Mouse (Mus musculus) E14TG2a.4 (cell line): Measurements from ENCODE around the gene Dip2c.

Experiments
- H3K27me3 ChIP-seq: 2 replicates; pipeline ENCODE4 v1.6.1; 2014; ENCODE audit warnings: low read length, control low read depth; ENCODE audit not compliant: insufficient read depth
- H3K36me3 ChIP-seq: 2 replicates; pipeline ENCODE4 v1.6.1; 2014; ENCODE audit warnings: low read length, control low read depth; ENCODE audit not compliant: insufficient read depth
- H3K4me1 ChIP-seq: replicated peaks from 2 replicates; pipeline ENCODE4 v1.6.1; 2014; ENCODE audit warnings: low read depth, low read length, control low read depth
- H3K4me3 ChIP-seq: replicated peaks from 2 replicates; pipeline ENCODE4 v1.5.1; 2014; ENCODE audit warnings: mild to moderate bottlenecking, low read length
- H3K9me3 ChIP-seq: 2 replicates; pipeline ENCODE4 v1.6.1; 2014; ENCODE audit warnings: low read length, control low read depth
- CTCF ChIP-seq: conservative IDR thresholded peaks from 2 replicates; pipeline ENCODE4 v1.5.1; 2014; ENCODE audit warnings: low read length
- NANOG ChIP-seq: IDR thresholded peaks from 2 replicates; pipeline ENCODE4 v1.6.1; 2014; ENCODE audit warnings: borderline replicate concordance, low read length, mixed read lengths
- POU5F1 ChIP-seq: IDR thresholded peaks from 2 replicates; pipeline ENCODE4 v1.6.1; 2014; ENCODE audit warnings: low read length, borderline replicate concordance

Dip2c gene

GRCm38 (mm10) chr13:9611229-9611628 lies 334.9 kb downstream of the Dip2c start:
- Histone ChIP-seq H3K4me3 (no peak overlapping the region), H3K36me3 (peaks cover 4% of the 10 kb centered on the region; the same call in 1 of the 2 replicates), H3K27me3 (no peaks in the 10 kb centered on the region), H3K9me3 (no peaks in the 10 kb centered on the region), H3K4me1 (no peaks in the 10 kb centered on the region)
- no peak for TF ChIP-seq NANOG
- TF ChIP-seq POU5F1: no peak
- TF ChIP-seq CTCF: no peak

GRCm38 (mm10) chr13:9632684-9633083 lies 356.4 kb downstream of the Dip2c start:
- H3K4me3 ChIP-seq: no peak overlapping the region
- peaks cover 59% of the 10 kb centered on the region for H3K4me1 ChIP-seq
- H3K27me3 ChIP-seq: no peaks in the 10 kb centered on the region
- H3K36me3 ChIP-seq: no peaks in the 10 kb centered on the region
- no peaks in the 10 kb centered on the region for H3K9me3 ChIP-seq
- TF ChIP-seq POU5F1 (peak; percentile 45; the same call in 1 of the 2 replicates), CTCF (no peak), NANOG (peak; percentile 89)

- H3K27me3 ChIP-seq: no peaks in the 10 kb centered on the region
- no peaks in the 10 kb centered on the region for H3K9me3 ChIP-seq
- H3K4me1 ChIP-seq: peaks cover 50% of the 10 kb centered on the region
- no peak overlapping the region for H3K4me3 ChIP-seq
- TF ChIP-seq NANOG: no peak
- TF ChIP-seq CTCF: no peak
- TF ChIP-seq POU5F1: no peak
- H3K36me3 ChIP-seq: no peaks in the 10 kb centered on the region
Measured at GRCm38 (mm10) chr13:9635951-9636350, 359.6 kb downstream of the Dip2c start.

GRCm38 (mm10) chr13:9636505-9636904 lies 360.2 kb downstream of the Dip2c start:
- no peaks in the 10 kb centered on the region for H3K27me3 ChIP-seq
- no peaks in the 10 kb centered on the region for H3K36me3 ChIP-seq
- peaks cover 44% of the 10 kb centered on the region for H3K4me1 ChIP-seq
- no peak overlapping the region for H3K4me3 ChIP-seq
- H3K9me3 ChIP-seq: no peaks in the 10 kb centered on the region
- TF ChIP-seq NANOG: no peak
- TF ChIP-seq CTCF: peak; percentile 56
- TF ChIP-seq POU5F1: no peak

GRCm38 (mm10) chr13:9637949-9638348 lies 361.6 kb downstream of the Dip2c start:
- Histone ChIP-seq H3K4me3 (no peak overlapping the region), H3K27me3 (no peaks in the 10 kb centered on the region), H3K9me3 (no peaks in the 10 kb centered on the region), H3K4me1 (peaks cover 30% of the 10 kb centered on the region), H3K36me3 (no peaks in the 10 kb centered on the region)
- TF ChIP-seq CTCF: no peak
- no peak for TF ChIP-seq NANOG
- TF ChIP-seq POU5F1: no peak

- Histone ChIP-seq H3K4me1 (peaks cover 4% of the 10 kb centered on the region; the same call in 1 of the 2 replicates), H3K4me3 (no peak overlapping the region)
Measured at GRCm38 (mm10) chr13:9648716-9649115, 372.4 kb downstream of the Dip2c start.

GRCm38 (mm10) chr13:9649894-9650293 lies 373.6 kb downstream of the Dip2c start:
- H3K27me3 ChIP-seq: no peaks in the 10 kb centered on the region
- H3K9me3 ChIP-seq: no peaks in the 10 kb centered on the region
- no peaks in the 10 kb centered on the region for H3K36me3 ChIP-seq
- no peak for TF ChIP-seq POU5F1
- no peak for TF ChIP-seq NANOG
- TF ChIP-seq CTCF: no peak
- no peak overlapping the region for H3K4me3 ChIP-seq
- peaks cover 4% of the 10 kb centered on the region; the same call in 1 of the 2 replicates for H3K4me1 ChIP-seq

More at GRCm38 (mm10) chr13:9648716-9649115, 372.4 kb downstream of the Dip2c start:
- H3K27me3 ChIP-seq: no peaks in the 10 kb centered on the region
- H3K36me3 ChIP-seq: no peaks in the 10 kb centered on the region
- no peak for TF ChIP-seq NANOG
- TF ChIP-seq CTCF: no peak
- TF ChIP-seq POU5F1: no peak
- H3K9me3 ChIP-seq: no peaks in the 10 kb centered on the region

- TF ChIP-seq POU5F1: no peak
- TF ChIP-seq NANOG: no peak
- no peak for TF ChIP-seq CTCF
Measured at GRCm38 (mm10) chr13:9650580-9650979, 374.3 kb downstream of the Dip2c start.

GRCm38 (mm10) chr13:9653018-9653417 lies 376.7 kb downstream of the Dip2c start:
- TF ChIP-seq POU5F1 (no peak), CTCF (no peak), NANOG (no peak)
- no peaks in the 10 kb centered on the region for H3K4me1 ChIP-seq

More at GRCm38 (mm10) chr13:9650580-9650979, 374.3 kb downstream of the Dip2c start:
- Histone ChIP-seq H3K36me3 (no peaks in the 10 kb centered on the region), H3K27me3 (no peaks in the 10 kb centered on the region), H3K4me1 (no peaks in the 10 kb centered on the region), H3K4me3 (no peak overlapping the region), H3K9me3 (no peaks in the 10 kb centered on the region)

More at GRCm38 (mm10) chr13:9653018-9653417, 376.7 kb downstream of the Dip2c start:
- Histone ChIP-seq H3K36me3 (0 out of 2 replicates have a peak, but pooled peaks cover 7% of the 10 kb centered on the region), H3K27me3 (no peaks in the 10 kb centered on the region), H3K9me3 (no peaks in the 10 kb centered on the region), H3K4me3 (no peak overlapping the region)
